Mouse (Mus musculus) A20 (cell line): Measurements from ENCODE around the gene Olfr998.
A peak's percentile ranks its signal among the peaks of the same experiment; 100 is the strongest.
"Not testable (repeated sequence)": the region's sequence is repeated elsewhere in the genome, so short reads cannot be mapped to it uniquely, and the experiment has no call there.

Experiments
- DNase-seq: peaks from one replicate; pipeline ENCODE4 v3.0.0-alpha.2; 2011; ENCODE audit warnings: low read depth, low spot score

Olfr998 gene

GRCm38 (mm10) chr2:85588648-85589047 lies at the start of gene Olfr998:
TSS of gene Olfr998 (plus strand) at chr2:85588948.
- DNase-seq = not testable (repeated sequence)

DNA sequence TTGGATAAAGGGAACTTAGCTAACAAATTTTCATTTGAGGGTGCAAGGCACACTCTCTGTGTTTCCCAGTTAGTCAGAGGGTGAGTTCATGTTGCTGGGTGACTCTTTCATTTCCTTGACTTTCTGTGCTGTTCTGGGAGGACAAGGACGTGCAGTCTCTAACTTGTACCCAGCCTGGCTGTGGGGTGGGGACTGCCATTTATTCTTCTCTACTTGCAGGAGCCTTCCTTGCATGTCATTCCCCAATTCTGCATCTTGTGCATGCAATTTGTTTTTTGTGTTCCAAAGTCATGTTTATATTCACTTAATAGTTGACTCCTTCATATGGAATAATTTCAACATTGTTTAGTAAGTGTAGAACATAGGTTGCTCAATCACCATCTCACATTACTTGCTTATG lies 33.9 kb upstream of the Olfr998 start:
- DNase-seq = no peak

DNA sequence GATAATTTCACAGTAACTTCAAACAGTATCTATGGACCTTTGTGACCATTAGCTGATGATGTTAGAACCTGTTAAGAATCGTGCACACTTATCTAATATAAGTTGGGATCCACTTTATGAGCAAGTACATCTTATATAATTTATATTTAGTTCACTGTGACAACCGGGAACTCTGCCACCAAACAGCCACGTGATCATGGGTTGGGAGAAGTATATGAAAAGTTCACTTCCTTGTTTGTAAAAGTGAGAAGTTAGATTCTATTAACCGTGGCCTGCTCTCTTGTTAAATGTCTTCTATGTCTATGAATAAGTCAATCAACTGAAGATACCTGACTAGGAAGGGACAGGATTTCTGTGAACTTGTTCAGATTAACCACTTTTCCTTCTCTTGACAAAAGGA lies 28.5 kb upstream of the Olfr998 start:
- DNase-seq = no peak

- peak; percentile 22 for DNase-seq
Measured at GRCm38 (mm10) chr2:85561187-85561586, 27.6 kb upstream of the Olfr998 start.

GRCm38 (mm10) chr2:85578915-85579314 lies 9.8 kb upstream of the Olfr998 start, which contains the start of gene Olfr996:
TSS of gene Olfr996 (plus strand) at chr2:85579215.
- DNase-seq = no peak

- no peak for DNase-seq
Measured at GRCm38 (mm10) chr2:85611803-85612202, 23.1 kb downstream of the Olfr998 start, which contains the start of gene Olfr1000. TSS of gene Olfr1000 (minus strand) at chr2:85611903.
